Mouse (Mus musculus): ENCODE results near the gene Tcf23. TPM values are rescaled to one million over a fixed set of nuclear protein-coding genes. Genes with fewer than 3 reads are reported as not detected.
"Not testable (repeated sequence)": the region's sequence is repeated elsewhere in the genome, so short reads cannot be mapped to it uniquely, and the experiment has no call there.

Tcf23 gene
- polyA plus RNA-seq, 1 experiment from 2014 or later: 0.35 TPM

GRCm38 (mm10) chr5:31001560-31001959 is 33.1 kb downstream of the Tcf23 start:
- Histone ChIP-seq H3K4me3 (no peak overlapping the region), H3K36me3 (no peaks in the 10 kb centered on the region), H3K9me3 (no peaks in the 10 kb centered on the region), H3K9ac (no peak overlapping the region), H3K4me1 (0 out of 2 replicates have a peak, but pooled peaks cover 7% of the 10 kb centered on the region), H3K4me2 (no peak overlapping the region), H3K27me3 (no peaks in the 10 kb centered on the region), H3K27ac (no peak overlapping the region)
- no peak for ATAC-seq (ENCODE audit: borderline replicate concordance, extremely low read depth, low FRiP score, low TSS enrichment)
- 75% methylated on average over 4 of the region's 4 CpGs for WGBS

- H3K4me3 ChIP-seq: no peak overlapping the region
- no peaks in the 10 kb centered on the region for H3K27me3 ChIP-seq
- H3K4me1 ChIP-seq: 0 out of 2 replicates have a peak, but pooled peaks cover 7% of the 10 kb centered on the region
- H3K9me3 ChIP-seq: no peaks in the 10 kb centered on the region
- WGBS: 1% methylated on average over 5 of the region's 5 CpGs
- no peak overlapping the region for H3K9ac ChIP-seq
- no peak overlapping the region for H3K4me2 ChIP-seq
- ATAC-seq (ENCODE audit: borderline replicate concordance, extremely low read depth, low FRiP score, low TSS enrichment): no peak
- no peak overlapping the region for H3K27ac ChIP-seq
- H3K36me3 ChIP-seq: no peaks in the 10 kb centered on the region
Measured at GRCm38 (mm10) chr5:31004184-31004583, 35.7 kb downstream of the Tcf23 start.

- Histone ChIP-seq H3K9ac (no peak overlapping the region), H3K9me3 (no peaks in the 10 kb centered on the region), H3K4me1 (no peaks in the 10 kb centered on the region), H3K4me3 (no peak overlapping the region), H3K36me3 (no peaks in the 10 kb centered on the region), H3K4me2 (no peak overlapping the region), H3K27ac (no peak overlapping the region), H3K27me3 (no peaks in the 10 kb centered on the region)
- no peak for ATAC-seq (ENCODE audit: borderline replicate concordance, extremely low read depth, low FRiP score, low TSS enrichment)
- WGBS: 63% methylated on average over 3 of the region's 3 CpGs
Measured at GRCm38 (mm10) chr5:31012737-31013136, 44.3 kb downstream of the Tcf23 start.

- Histone ChIP-seq H3K4me3 (no peak overlapping the region), H3K27ac (no peak overlapping the region), H3K9me3 (no peaks in the 10 kb centered on the region), H3K36me3 (no peaks in the 10 kb centered on the region), H3K4me2 (no peak overlapping the region), H3K27me3 (no peaks in the 10 kb centered on the region), H3K4me1 (no peaks in the 10 kb centered on the region), H3K9ac (no peak overlapping the region)
- ATAC-seq (ENCODE audit: borderline replicate concordance, extremely low read depth, low FRiP score, low TSS enrichment): no peak
- WGBS: 51% methylated on average over 2 of the region's 2 CpGs
Measured at GRCm38 (mm10) chr5:31015913-31016312, 47.5 kb downstream of the Tcf23 start.

GRCm38 (mm10) chr5:31021790-31022189 is 53.3 kb downstream of the Tcf23 start:
- 74% methylated on average over 5 of the region's 5 CpGs for WGBS
- H3K9me3 ChIP-seq: not testable (repeated sequence)

GRCm38 (mm10) chr5:31022690-31023089 is 54.2 kb downstream of the Tcf23 start:
- Histone ChIP-seq H3K36me3 (no peaks in the 10 kb centered on the region), H3K27ac (no peak overlapping the region), H3K9me3 (no peaks in the 10 kb centered on the region), H3K4me1 (no peaks in the 10 kb centered on the region), H3K27me3 (no peaks in the 10 kb centered on the region), H3K4me3 (no peak overlapping the region), H3K9ac (no peak overlapping the region), H3K4me2 (no peak overlapping the region)
- ATAC-seq (ENCODE audit: borderline replicate concordance, extremely low read depth, low FRiP score, low TSS enrichment): no peak
- WGBS: 48% methylated on average over 1 of the region's 1 CpGs

More at GRCm38 (mm10) chr5:31021790-31022189, 53.3 kb downstream of the Tcf23 start:
- H3K27me3 ChIP-seq; H3K4me3 ChIP-seq; H3K4me2 ChIP-seq; H3K9ac ChIP-seq; H3K27ac ChIP-seq; H3K4me1 ChIP-seq; ATAC-seq (ENCODE audit: borderline replicate concordance, extremely low read depth, low FRiP score, low TSS enrichment); H3K36me3 ChIP-seq: not testable (repeated sequence)

- no peaks in the 10 kb centered on the region for H3K9me3 ChIP-seq
- no peak overlapping the region for H3K9ac ChIP-seq
- no peak overlapping the region for H3K27ac ChIP-seq
Measured at GRCm38 (mm10) chr5:31023254-31023653, 54.8 kb downstream of the Tcf23 start.

GRCm38 (mm10) chr5:31024641-31025040 is 56.2 kb downstream of the Tcf23 start:
- Histone ChIP-seq H3K4me1 (no peaks in the 10 kb centered on the region), H3K4me2 (no peak overlapping the region), H3K9me3 (no peaks in the 10 kb centered on the region), H3K4me3 (no peak overlapping the region), H3K27me3 (no peaks in the 10 kb centered on the region), H3K9ac (no peak overlapping the region), H3K27ac (no peak overlapping the region), H3K36me3 (no peaks in the 10 kb centered on the region)
- ATAC-seq (ENCODE audit: borderline replicate concordance, extremely low read depth, low FRiP score, low TSS enrichment): no peak

More at GRCm38 (mm10) chr5:31023254-31023653, 54.8 kb downstream of the Tcf23 start:
- ATAC-seq (ENCODE audit: borderline replicate concordance, extremely low read depth, low FRiP score, low TSS enrichment): no peak
- H3K4me3 ChIP-seq: no peak overlapping the region
- no peaks in the 10 kb centered on the region for H3K36me3 ChIP-seq
- H3K27me3 ChIP-seq: no peaks in the 10 kb centered on the region
- no peaks in the 10 kb centered on the region for H3K4me1 ChIP-seq
- WGBS: 11% methylated on average over 4 of the region's 4 CpGs
- H3K4me2 ChIP-seq: no peak overlapping the region

Other genes starting within 250 kb of the Tcf23 start
- gene Mapre3, start 154.0 kb upstream of the Tcf23 start, polyA plus RNA-seq (2015; fragmentation: Nextera tagmentation; extraction: Ambion mirVana): 19.4 and 21.7 TPM in 2 replicates
- gene Tmem214, start 100.7 kb upstream of the Tcf23 start, polyA plus RNA-seq (2015; fragmentation: Nextera tagmentation; extraction: Ambion mirVana): 78.4 and 79.8 TPM in 2 replicates
- 20.4 and 21.0 TPM in 2 replicates for gene Agbl5, start 80.0 kb upstream of the Tcf23 start, polyA plus RNA-seq (2015; fragmentation: Nextera tagmentation; extraction: Ambion mirVana)
- 421 and 449 TPM in 2 replicates for gene Ost4, start 60.9 kb upstream of the Tcf23 start, polyA plus RNA-seq (2015; fragmentation: Nextera tagmentation; extraction: Ambion mirVana)
- 228 and 233 TPM in 2 replicates for gene Emilin1, start 55.3 kb upstream of the Tcf23 start, polyA plus RNA-seq (2015; fragmentation: Nextera tagmentation; extraction: Ambion mirVana)
- 11.8 and 14.6 TPM in 2 replicates for gene Khk, start 47.2 kb upstream of the Tcf23 start, polyA plus RNA-seq (2015; fragmentation: Nextera tagmentation; extraction: Ambion mirVana)
- 2.3 and 2.4 TPM in 2 replicates for gene Cgref1, start 23.1 kb upstream of the Tcf23 start, polyA plus RNA-seq (2015; fragmentation: Nextera tagmentation; extraction: Ambion mirVana)
- gene Preb, start 8.3 kb upstream of the Tcf23 start, polyA plus RNA-seq (2015; fragmentation: Nextera tagmentation; extraction: Ambion mirVana): 135 TPM in 2 replicates
- 149 and 154 TPM in 2 replicates for gene Atraid, start 79.7 kb downstream of the Tcf23 start, polyA plus RNA-seq (2015; fragmentation: Nextera tagmentation; extraction: Ambion mirVana)
- gene Slc5a6, start 80.3 kb downstream of the Tcf23 start, polyA plus RNA-seq (2015; fragmentation: Nextera tagmentation; extraction: Ambion mirVana): 7.8 and 8.1 TPM in 2 replicates
- 27.5 and 29.6 TPM in 2 replicates for gene Cad, start 86.1 kb downstream of the Tcf23 start, polyA plus RNA-seq (2015; fragmentation: Nextera tagmentation; extraction: Ambion mirVana)
- gene Dnajc5g, start 137.6 kb downstream of the Tcf23 start, polyA plus RNA-seq (2015; fragmentation: Nextera tagmentation; extraction: Ambion mirVana): not detected in 2 replicates
- 0.25 and 0.29 TPM in 2 replicates for gene Slc30a3, start 139.6 kb downstream of the Tcf23 start, polyA plus RNA-seq (2015; fragmentation: Nextera tagmentation; extraction: Ambion mirVana)
- gene Trim54, start 148.1 kb downstream of the Tcf23 start, polyA plus RNA-seq (2015; fragmentation: Nextera tagmentation; extraction: Ambion mirVana): 0.36 and 0.70 TPM in 2 replicates
- gene Ucn, start 170.2 kb downstream of the Tcf23 start, polyA plus RNA-seq (2015; fragmentation: Nextera tagmentation; extraction: Ambion mirVana): not detected in 2 replicates
- 51.3 and 60.6 TPM in 2 replicates for gene Mpv17, start 185.6 kb downstream of the Tcf23 start, polyA plus RNA-seq (2015; fragmentation: Nextera tagmentation; extraction: Ambion mirVana)
- gene Gm29609, start 211.2 kb downstream of the Tcf23 start, polyA plus RNA-seq (2015; fragmentation: Nextera tagmentation; extraction: Ambion mirVana): 1.1 and 1.4 TPM in 2 replicates
- gene Gtf3c2, start 211.5 kb downstream of the Tcf23 start, polyA plus RNA-seq (2015; fragmentation: Nextera tagmentation; extraction: Ambion mirVana): 68.4 and 69.3 TPM in 2 replicates
- gene Snx17, start 224.6 kb downstream of the Tcf23 start, polyA plus RNA-seq (2015; fragmentation: Nextera tagmentation; extraction: Ambion mirVana): 146 and 147 TPM in 2 replicates
- 61.2 and 64.3 TPM in 2 replicates for gene Eif2b4, start 224.8 kb downstream of the Tcf23 start, polyA plus RNA-seq (2015; fragmentation: Nextera tagmentation; extraction: Ambion mirVana)
- gene Zfp513, start 233.6 kb downstream of the Tcf23 start, polyA plus RNA-seq (2015; fragmentation: Nextera tagmentation; extraction: Ambion mirVana): 8.8 and 9.5 TPM in 2 replicates